Mouse (Mus musculus) yolk sac, embryonic 10.5 days (tissue): ENCODE results near the gene Ssc5d.

Source experiments
- DNase-seq: peaks from one replicate; pipeline ENCODE4 v3.0.0-alpha.2; 2017; ENCODE audit warnings: low spot score

Ssc5d gene

DNA sequence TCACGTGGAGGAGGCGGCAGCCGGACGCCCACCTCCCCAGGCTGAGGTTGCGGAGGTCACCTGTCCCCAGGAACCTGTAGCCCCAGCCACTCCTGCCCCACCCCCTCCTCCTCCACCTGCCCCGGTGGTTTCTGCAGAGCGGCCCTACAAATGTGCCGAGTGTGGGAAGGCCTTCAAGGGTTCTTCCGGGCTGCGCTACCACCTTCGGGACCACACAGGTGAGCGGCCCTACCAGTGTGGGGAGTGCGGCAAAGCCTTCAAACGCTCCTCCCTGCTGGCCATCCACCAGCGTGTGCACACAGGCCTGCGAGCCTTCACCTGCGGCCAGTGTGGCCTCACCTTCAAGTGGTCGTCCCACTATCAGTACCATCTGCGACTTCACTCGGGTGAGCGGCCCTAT lies 5.6 kb upstream of the Ssc5d start:
- no peak for DNase-seq

DNA sequence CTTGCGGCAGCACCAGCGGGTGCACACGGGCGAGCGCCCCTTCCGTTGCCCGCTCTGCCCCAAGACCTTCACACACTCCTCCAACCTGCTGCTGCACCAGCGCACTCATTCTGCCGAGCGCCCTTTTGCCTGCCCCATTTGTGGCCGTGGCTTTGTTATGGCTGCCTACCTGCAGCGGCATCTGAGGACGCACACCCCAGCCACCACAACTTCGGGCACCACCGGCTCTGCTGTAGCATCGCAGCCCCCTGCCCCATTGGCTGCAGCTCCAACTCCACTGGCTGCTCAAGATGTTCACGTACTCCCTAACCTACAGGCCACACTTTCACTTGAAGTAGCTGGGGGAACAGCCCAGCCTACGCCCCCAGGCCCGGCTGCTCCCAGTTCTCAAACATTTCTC lies 5.1 kb upstream of the Ssc5d start:
- DNase-seq = no peak

DNA sequence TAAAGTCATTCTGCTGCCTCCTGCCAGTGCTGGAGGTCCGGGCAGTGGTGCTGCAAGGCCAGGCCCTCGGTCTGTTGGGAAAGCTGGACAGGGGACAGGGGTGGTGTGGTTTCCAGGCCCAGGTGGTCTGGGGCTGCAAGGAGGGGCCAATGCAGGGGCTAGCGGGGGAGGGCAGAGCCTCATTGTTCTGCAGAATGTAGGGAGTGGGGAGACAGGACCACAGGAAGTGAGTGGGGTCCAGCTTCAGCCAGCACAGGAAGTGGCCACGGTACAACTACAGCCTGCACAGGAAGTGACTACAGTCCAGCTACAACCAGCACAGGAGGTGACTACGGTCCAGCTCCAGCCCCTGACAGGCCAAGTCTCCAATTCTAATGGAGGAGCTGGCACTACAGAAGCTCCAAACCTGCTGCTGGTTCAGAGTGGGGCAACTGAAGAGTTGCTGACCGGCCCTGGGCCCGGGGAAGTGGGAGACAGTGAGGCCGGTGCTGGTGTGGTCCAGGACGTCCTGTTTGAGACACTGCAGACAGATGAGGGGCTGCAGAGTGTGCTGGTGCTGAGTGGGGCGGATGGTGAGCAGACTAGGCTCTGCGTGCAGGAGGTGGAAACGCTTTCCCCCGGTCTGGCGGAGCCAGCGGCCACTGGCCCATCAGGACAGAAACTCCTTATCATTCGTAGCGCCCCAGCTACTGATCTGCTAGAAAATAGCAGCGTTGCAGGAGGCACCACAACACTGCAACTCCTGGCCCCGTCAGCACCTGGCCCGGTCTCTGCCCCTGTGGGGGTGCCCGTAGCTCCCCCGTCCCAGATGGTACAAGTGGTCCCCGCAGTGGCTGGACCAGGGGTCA lies 4.4 kb upstream of the Ssc5d start:
- DNase-seq = peak; percentile 34

DNA sequence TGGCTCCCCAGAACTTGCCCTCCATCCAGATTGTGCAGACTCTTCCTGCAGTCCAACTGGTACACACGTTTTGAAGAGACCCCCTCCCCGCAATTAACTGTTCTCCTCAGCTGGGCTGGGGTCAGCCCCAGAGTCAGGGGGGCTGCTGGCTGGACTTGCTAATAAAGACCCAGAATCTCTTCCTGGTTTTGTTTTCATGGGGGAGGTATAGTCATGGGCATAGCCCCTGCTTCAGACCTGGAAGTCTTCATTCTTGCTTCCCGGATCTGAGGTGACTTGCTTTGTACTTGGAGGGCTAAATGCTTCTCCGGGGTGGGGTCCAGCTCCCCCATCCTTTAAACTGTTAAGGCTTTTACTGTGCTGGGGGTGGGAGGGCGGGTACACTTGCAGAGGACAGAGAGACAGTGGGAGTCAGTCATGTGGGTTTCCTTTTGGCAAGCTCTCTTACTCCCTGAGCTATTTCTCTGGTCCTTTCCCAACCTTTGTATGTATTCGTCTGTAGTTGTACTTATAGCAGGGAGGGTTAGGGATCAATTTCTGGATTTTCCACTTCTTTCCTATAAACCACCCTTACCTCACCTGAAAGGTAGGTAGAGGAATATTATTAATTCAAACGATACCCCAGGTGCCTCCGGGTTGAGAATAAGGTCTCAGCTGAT lies 3.6 kb upstream of the Ssc5d start, which contains the start of gene Nat14:
TSS of gene Nat14 (plus strand) at position 205 of the 659 bp plus-strand sequence.
- no peak for DNase-seq

DNA sequence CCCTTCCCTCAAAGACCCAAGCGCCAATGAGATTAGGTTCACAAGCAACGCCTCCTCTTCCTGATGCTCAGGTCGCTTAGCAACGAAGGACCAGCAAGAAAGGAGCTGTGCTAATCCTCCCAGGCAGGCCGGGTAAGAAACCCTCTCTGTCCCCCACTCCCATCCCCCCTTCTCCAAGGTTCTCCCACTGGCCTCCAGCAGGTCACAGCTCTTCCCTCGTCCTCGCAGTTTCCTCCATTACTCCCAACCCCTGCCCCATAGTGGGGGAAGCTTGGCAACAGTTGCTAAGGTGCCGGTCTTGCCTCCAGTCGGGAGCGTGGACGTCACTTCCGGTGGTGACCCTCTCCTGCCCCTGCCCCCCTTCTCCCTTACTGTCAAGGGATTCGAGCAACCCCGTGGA lies 3.1 kb upstream of the Ssc5d start:
- DNase-seq = peak; percentile 74

DNA sequence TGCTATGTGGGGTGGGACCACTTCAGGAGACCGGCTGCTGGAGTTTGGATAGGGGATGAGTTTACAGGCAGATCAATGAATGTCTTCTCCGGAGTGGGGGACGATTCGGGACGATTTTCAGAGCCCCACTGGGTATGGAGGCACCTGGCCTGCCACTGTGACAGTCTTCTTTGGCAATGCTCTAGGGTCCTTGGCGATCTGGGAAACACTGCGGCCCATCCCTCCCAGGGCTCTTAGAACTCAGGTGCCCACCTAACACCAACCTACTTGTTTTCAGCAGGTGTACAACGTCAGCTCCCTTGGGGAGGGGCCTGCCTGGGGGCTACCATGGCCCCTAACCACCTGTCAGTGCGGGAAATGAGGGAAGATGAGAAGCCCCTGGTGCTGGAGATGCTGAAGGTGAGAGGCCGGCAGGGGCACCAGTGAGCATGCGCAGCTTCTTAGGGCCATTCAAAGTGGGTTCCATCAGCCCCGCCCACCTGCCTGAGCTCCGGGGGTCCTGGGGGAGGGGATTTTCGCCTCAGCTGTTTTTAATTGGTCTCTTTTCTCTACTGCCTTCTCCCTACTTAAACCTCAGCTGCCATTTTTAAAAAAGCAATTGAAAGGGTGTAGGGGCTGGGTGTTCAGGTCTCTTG lies 2.5 kb upstream of the Ssc5d start:
- DNase-seq = peak; percentile 46

DNA sequence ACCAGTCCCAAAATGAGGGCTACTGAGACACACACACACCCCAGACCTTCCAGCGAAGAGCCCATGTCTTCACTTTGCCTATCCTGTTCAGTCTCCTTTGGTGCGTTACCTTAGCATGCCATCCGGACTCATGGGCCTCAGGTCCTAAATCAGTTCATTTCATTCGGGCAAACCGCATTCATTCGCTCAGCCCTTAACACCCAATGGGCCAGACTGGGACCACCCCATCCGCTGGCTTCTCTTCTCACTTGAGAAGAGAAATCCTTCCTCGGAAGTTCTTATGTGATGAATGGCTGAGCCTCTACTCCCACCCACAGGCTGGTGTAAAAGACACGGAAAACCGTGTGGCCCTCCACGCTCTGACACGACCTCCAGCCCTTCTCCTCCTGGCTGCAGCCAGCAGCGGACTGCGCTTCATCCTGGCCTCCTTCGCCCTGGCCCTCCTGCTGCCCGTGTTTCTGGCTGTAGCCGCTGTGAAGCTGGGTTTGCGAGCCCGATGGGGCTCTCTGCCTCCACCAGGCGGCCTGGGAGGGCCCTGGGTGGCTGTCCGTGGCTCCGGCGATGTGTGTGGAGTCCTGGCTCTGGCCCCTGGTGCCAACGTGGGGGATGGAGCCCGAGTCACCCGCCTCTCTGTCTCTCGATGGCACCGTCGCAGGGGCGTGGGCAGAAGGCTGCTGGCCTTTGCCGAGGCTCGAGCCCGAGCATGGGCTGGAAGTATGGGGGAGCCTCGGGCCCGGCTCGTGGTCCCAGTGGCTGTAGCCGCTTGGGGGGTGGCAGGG lies 1.8 kb upstream of the Ssc5d start:
- DNase-seq = no peak

DNA sequence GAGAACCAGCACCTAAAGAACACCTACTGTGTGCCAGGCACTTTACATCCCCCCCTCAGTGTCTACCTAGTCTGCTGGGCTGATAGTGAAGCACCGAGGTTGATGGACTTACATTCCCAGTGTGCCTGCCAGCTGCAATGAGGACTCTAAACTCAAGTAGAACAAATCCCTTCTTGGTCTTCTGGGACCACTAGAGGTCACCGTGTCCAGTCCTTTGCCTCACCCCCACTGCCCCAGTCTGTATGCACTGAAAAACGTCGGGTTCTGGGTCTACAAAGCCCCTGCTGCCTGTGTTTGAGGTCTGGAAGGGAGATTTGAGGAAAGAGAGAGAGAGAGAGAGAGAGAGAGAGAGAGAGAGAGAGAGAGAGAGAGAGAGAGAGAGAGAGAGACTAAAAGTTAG lies 1.1 kb upstream of the Ssc5d start:
- DNase-seq = no peak

DNA sequence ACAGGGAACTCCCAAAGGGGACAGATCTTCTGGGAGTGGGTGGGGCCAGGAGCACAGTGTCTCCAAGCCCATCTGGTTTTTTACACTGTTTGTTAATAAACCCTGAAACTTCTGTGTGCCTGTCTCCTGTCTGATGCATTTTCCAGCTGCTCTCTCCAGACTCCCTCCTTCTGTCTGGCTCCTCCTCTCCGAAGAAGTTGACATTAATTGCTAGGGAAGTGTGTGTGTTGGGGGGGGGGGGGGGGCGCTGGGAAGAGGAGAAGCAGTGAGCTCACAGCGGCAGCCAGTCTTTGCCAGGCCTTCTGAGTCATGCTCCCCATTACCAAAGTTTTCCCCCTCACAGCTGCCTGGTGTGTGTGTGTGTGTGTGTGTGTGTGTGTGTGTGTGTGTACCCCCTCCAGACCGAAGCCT lies 689 bp upstream of the Ssc5d start:
- peak; percentile 68 for DNase-seq

DNA sequence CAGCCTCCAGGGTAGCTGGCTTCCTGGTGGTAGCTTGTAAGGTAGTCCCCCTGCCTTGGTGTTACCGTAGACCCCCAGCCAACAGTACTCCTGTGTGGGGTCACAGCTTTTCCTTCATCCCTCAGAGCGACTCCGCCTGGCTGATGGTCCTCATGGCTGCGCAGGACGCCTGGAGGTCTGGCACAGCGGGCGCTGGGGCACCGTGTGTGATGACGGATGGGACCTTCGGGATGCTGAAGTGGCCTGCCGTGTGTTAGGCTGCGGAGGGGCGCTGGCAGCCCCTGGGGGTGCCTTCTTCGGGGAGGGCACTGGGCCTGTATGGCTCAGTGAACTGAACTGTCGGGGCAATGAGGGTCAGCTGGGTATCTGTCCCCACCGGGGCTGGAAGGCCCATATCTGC lies 1.3 kb downstream of the Ssc5d start:
- no peak for DNase-seq

DNA sequence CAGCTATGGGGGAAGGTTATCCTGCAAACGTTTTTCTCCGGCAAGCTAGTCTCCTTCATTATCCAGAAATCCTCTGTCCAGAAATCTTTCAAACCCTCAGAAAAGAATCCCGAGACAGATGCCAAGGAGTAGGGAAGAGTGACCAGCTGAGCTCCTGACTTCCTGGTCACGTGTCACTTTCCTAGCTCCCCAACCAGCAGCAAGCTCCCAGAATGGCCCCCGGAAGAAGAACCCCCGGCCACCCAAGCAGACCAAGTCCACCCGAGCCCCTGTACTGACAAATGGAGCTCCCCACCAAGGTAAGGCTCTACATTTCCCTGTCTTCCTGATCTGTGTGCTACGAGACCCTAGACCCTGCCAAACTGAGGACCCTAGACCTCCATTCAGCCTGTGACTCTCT lies 2.1 kb downstream of the Ssc5d start:
- no peak for DNase-seq

DNA sequence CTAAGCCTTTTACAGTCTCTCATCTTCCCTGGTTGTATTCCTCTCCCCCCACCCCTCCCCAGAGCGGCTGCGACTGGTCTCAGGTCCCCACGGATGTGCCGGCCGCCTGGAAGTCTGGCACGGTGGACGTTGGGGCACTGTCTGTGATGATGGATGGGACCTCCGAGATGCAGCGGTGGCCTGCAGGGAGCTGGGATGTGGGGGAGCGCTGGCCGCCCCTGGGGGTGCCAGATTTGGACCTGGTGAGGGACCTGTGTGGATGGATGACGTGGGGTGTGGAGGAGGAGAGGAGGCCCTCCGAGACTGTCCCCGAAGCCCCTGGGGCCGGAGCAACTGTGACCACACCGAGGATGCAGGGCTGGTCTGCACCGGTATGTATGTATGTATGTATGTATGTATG lies 2.7 kb downstream of the Ssc5d start:
- DNase-seq = no peak

DNA sequence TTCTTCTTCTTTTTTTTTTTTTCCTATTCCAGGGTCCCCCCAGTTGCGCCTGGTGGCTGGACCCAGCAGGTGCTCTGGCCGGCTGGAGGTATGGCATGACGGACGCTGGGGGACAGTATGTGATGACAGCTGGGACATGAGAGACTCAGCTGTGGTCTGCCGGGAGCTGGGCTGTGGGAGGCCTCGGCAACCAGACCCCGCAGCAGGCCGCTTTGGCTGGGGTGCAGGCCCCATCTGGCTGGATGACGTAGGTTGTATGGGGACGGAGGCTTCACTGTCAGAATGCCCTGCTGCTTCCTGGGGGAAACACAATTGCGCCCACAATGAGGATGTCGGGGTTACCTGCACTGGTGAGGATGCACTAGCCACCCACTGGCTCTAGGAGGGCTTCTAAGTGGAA lies 7.5 kb downstream of the Ssc5d start:
- DNase-seq = no peak

DNA sequence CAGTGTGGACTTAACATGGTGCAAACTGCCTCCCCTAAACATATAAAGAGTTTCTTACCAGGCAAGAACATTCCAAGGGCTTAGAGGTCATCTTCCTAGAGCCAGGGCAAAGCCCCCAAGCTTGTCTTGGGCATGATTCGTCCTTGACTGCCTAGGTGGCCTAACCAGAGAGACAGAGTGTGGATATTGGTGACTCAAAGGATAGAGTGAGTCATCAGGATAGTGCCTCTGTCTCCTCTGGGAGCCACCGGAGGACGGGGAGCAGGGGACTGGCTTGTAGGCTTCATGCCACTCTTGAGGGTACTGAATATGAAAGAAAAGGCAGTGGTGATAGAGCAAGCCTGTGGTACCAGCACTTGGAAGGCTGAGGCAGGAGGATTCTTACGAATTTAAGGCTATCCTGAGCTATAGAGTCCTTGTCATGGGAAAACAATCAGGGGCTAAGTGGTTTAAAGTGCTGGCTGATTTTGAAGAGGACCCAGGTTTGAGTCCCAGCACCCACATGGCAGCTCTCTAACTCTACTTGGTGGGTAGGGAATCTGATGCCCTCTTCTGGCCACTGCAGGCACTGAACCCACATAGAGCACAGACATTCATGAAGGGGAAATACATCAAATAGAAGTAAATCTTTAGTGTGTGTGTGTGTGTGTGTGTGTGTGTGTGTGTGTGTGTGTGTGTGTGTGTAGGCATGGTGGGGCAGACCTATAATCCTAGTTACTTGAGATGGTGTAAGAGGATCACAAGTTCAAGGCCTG lies 8.8 kb downstream of the Ssc5d start:
- DNase-seq = no peak

DNA sequence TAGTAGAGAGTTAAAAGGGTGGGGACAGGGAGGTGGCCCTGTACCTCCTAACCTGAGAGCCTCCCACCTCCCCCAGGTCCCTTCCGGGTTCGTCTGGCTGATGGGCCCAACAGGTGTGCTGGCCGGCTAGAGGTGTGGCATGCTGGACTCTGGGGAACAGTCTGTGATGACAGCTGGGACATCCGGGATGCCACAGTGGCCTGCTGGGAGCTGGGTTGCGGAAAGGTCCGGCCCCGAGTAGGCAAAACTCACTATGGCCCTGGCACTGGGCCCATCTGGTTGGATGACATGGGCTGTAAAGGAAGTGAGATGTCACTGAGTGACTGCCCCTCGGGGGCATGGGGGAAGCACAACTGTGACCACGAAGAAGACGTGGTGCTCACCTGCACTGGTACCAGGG lies 11.2 kb downstream of the Ssc5d start:
- DNase-seq = no peak

DNA sequence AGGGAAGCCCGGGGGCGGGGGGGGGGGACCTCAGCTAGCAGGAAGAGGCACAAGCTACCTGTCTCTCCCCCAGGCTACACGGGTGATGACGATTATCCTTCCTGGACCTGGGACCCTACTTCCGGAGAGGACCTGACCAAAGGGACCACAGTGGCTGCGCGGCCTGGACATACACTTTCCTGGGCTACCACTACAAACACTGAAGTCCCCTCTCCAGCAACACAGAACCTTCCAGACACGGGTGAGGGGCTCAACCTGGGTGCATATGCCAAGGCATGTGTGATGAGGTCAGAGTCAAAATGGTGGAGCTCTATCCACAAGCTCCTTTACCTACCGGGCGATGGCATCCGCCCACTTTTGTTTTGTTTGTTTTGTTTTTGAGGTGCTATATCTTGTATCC lies 11.8 kb downstream of the Ssc5d start:
- no peak for DNase-seq

DNA sequence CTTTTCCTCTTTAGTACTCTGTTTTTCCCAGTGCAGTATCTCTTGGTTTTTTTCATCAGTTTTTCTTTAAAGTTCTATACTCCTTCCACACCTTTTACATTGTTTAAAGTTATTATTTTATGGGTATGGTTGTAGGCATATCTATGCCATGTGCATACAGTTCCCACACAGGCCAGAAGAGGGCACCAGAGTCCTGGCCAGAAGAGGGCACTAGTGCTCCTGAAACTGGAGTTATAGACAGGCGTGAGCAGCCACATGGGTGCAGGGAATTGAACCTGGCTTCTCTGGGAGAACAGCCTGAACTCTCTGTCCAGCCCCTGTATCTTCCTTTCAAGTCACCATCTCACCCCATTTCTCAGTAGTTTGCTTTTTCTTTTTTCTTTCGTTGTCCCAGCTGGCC lies 12.9 kb downstream of the Ssc5d start:
- DNase-seq = no peak

DNA sequence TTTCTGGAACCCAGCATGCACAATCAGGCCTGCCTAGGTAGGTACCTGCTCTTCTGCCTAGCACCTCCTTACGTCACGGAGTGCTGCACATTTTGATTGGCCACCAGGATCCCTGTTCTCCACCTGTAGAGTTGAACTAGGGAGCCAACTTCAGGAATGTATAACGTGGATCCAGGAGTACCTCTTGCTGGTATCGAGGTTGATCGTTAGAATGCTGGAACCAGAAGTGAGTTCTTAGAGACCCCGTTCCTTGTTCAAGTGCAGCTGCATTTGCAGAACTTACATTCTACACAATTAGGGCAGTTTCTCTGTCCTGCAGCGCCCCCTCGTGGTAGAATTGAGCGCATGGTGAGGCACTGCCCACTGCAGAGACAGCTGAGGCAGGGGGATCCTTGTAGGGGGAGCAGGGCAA lies 14.5 kb downstream of the Ssc5d start:
- peak; percentile 61 for DNase-seq

DNA sequence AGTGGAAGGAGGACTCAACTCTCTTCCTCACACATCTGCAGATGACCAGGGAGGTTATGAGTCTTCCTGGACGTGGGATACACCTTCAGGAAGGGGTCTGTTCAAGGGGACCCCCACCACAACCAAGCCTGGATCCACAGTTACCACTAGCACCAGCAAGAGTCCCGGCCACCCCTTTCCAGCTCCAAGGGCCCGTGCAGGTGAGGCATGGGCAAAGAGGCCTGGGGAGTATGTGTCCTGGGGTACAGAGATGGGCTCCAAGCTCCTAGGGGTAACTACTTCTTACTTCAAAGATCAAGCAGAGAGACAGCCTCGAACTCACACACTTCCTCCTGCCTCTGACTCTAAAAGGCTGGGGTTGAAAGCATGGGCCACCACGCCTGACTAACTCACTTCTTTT lies 17.1 kb downstream of the Ssc5d start:
- DNase-seq = no peak

DNA sequence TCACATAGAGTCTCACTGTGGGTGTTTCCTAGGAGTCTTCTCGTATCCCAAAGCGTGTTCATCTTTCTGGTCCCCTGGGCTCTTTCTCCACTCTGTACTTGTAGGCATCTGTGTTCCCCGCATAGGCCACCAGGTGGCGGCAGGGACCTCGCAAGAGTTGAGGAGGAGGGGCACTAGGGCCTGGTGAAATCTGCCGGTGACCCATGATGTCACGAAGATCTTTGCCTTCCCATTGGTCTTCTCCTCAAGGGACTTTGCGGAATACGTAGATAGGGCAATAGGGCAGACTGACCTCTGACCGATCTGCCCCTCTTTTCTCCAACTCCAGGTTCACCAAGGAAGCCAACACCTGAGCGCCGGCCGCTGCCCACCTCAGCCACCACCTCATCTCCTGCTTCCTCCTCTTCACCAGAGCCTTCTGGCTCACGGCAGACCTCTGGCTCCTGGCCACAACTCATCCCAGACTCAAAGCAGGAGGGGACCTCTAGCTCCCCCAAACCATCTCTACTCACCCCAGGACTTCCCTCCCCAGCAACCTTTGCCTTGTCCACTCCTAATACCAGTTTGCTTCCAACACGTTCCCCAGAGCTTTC lies 17.7 kb downstream of the Ssc5d start:
- peak; percentile 85 for DNase-seq

DNA sequence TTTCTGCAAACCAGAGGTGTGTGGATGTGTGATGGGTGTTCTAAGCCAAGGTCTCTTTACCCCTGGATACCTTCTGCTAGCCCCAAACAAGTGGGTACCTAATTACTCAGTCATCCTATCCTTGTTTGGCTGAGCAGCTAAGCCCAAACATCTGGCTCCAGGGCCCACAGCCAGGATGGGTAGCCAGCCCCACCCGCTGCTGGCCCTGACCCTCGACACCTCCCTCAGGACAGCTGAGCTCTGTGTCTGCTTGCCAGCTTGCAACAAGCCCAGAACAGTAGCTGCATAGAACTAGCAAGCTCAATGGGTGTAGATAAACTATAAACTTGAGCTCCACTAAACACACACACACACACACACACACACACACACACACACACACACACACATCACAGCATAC lies 22.3 kb downstream of the Ssc5d start:
- DNase-seq = no peak
